Mouse (Mus musculus): ENCODE results near the gene Zfp316. TPM values are rescaled to one million over a fixed set of nuclear protein-coding genes. Genes with fewer than 3 reads are reported as not detected.

The Zfp316 gene
- total and polyA plus RNA-seq, 2 experiments from 2014 or later = 6.8 to 32.1 TPM

DNA sequence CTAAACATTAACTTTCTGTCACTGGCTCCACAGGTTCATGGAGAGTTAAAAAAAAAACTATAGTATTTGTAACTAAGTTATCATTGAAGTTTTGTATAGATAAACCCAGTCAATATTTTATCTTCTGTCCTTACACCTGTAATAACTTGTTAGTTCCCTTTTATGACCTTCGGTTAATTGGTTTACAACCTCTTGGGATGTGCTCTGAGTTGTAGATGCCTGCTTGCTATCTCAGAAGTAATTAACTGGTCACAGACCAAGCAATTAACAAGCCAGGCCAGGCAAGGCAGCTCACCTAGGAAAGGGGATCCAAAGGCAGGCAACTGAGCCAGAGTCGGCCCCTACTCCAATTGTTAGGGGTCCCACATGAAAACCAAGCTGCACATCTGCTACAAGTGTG lies 56.0 kb downstream of the Zfp316 start:
- H3K4me3 ChIP-seq (ENCODE audit: low read depth, low read length) = no peak overlapping the region
- H3K9me3 ChIP-seq (ENCODE audit: low read length) = no peaks in the 10 kb centered on the region
- H3K27me3 ChIP-seq (ENCODE audit: insufficient read depth, low read length) = no peaks in the 10 kb centered on the region
- H3K9ac ChIP-seq (replicated peaks; ENCODE audit: low read length, poor library complexity, severe bottlenecking) = no peak overlapping the region
- TF ChIP-seq CTCF (IDR thresholded peaks at IDR 0.05) = no peak
- WGBS = 98% methylated on average over 2 of the region's 2 CpGs
- no peak overlapping the region for H3K4me2 ChIP-seq (ENCODE audit: low read depth, low read length, poor library complexity, severe bottlenecking)
- no peak for DNase-seq (ENCODE audit: low spot score)
- H3K36me3 ChIP-seq (ENCODE audit: insufficient read depth, low read length) = no peaks in the 10 kb centered on the region
- H3K27ac ChIP-seq (ENCODE audit: low read depth, low read length) = no peak overlapping the region
- no peak for ATAC-seq (ENCODE audit: low FRiP score)
- H3K4me1 ChIP-seq (ENCODE audit: insufficient read depth, low read length) = no peaks in the 10 kb centered on the region

DNA sequence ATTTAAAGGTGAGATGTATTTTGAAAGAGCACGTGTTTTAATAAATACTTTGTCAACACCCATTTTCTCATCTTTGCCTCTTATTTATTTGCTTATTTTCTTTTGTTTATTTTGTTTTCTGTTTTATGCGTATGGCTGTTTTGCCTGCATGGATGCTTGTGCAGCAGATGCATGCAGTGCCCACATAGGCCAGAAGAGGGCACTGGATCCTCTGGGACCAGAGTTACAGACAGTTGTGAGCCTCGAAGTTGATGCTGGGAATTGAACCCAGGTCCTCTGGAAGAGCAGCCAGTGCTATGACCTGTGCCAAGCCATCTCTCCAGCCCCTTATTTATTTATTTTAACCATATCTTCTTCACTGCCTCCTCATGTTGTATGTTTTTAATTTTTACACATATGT lies 64.8 kb downstream of the Zfp316 start:
- ATAC-seq (ENCODE audit: low FRiP score) = no peak
- no peak for DNase-seq (ENCODE audit: low spot score)
- TF ChIP-seq CTCF (IDR thresholded peaks at IDR 0.05) = peak; percentile 26; the same call in 1 of the 2 replicates

More for the DNA sequence above, 64.8 kb downstream of the Zfp316 start:
- no peak overlapping the region for H3K9ac ChIP-seq (replicated peaks; ENCODE audit: low read length, poor library complexity, severe bottlenecking)
- H3K9me3 ChIP-seq (ENCODE audit: low read length) = no peaks in the 10 kb centered on the region
- no peak overlapping the region for H3K4me2 ChIP-seq (ENCODE audit: low read depth, low read length, poor library complexity, severe bottlenecking)
- H3K27ac ChIP-seq (ENCODE audit: low read depth, low read length) = no peak overlapping the region
- H3K27me3 ChIP-seq (ENCODE audit: insufficient read depth, low read length) = no peaks in the 10 kb centered on the region
- no peaks in the 10 kb centered on the region for H3K36me3 ChIP-seq (ENCODE audit: insufficient read depth, low read length)
- no peak overlapping the region for H3K4me3 ChIP-seq (ENCODE audit: low read depth, low read length)
- 72% methylated on average over 3 of the region's 3 CpGs for WGBS
- H3K4me1 ChIP-seq (ENCODE audit: insufficient read depth, low read length) = no peaks in the 10 kb centered on the region

Other genes with a start within 250 kb of the Zfp316 start
- 37.0 and 40.7 TPM in 2 replicates for gene Rnf216, start 157.0 kb downstream of the Zfp316 start, total RNA-seq (2014; rRNA removed)
- gene Rnf216, start 157.0 kb downstream of the Zfp316 start, polyA plus RNA-seq (2015; fragmentation: Nextera tagmentation; extraction: Ambion mirVana) = 22.1 and 27.5 TPM in 2 replicates
- gene Olfr718-ps1, start 122.4 kb downstream of the Zfp316 start, total RNA-seq (2014; rRNA removed) = not detected in 2 replicates
- not detected in 2 replicates for gene Olfr718-ps1, start 122.4 kb downstream of the Zfp316 start, polyA plus RNA-seq (2015; fragmentation: Nextera tagmentation; extraction: Ambion mirVana)
- 15.2 and 22.7 TPM in 2 replicates for gene Rbak, start 89.2 kb downstream of the Zfp316 start, total RNA-seq (2014; rRNA removed)
- 9.1 and 9.2 TPM in 2 replicates for gene Rbak, start 89.2 kb downstream of the Zfp316 start, polyA plus RNA-seq (2015; fragmentation: Nextera tagmentation; extraction: Ambion mirVana)
- gene Spdye4b, start 89.0 kb downstream of the Zfp316 start, total RNA-seq (2014; rRNA removed) = not detected in 2 replicates
- gene Spdye4b, start 89.0 kb downstream of the Zfp316 start, polyA plus RNA-seq (2015; fragmentation: Nextera tagmentation; extraction: Ambion mirVana) = not detected in 2 replicates
- not detected in 2 replicates for gene Spdye4a, start 43.1 kb downstream of the Zfp316 start, total RNA-seq (2014; rRNA removed)
- 0.09 TPM in 1 of 2 replicates, not detected in the other for gene Spdye4a, start 43.1 kb downstream of the Zfp316 start, polyA plus RNA-seq (2015; fragmentation: Nextera tagmentation; extraction: Ambion mirVana)
- gene Zfp12, start 34.9 kb downstream of the Zfp316 start, total RNA-seq (2014; rRNA removed) = 31.1 and 36.1 TPM in 2 replicates
- 10.7 and 11.8 TPM in 2 replicates for gene Zfp12, start 34.9 kb downstream of the Zfp316 start, polyA plus RNA-seq (2015; fragmentation: Nextera tagmentation; extraction: Ambion mirVana)
- 27.5 and 31.3 TPM in 2 replicates for gene Zfp853, start 23.6 kb upstream of the Zfp316 start, total RNA-seq (2014; rRNA removed)
- 0.62 and 0.81 TPM in 2 replicates for gene Zfp853, start 23.6 kb upstream of the Zfp316 start, polyA plus RNA-seq (2015; fragmentation: Nextera tagmentation; extraction: Ambion mirVana)
- 28.9 and 34.0 TPM in 2 replicates for gene E130309D02Rik, start 45.3 kb upstream of the Zfp316 start, total RNA-seq (2014; rRNA removed)
- gene E130309D02Rik, start 45.3 kb upstream of the Zfp316 start, polyA plus RNA-seq (2015; fragmentation: Nextera tagmentation; extraction: Ambion mirVana) = 18.3 and 19.6 TPM in 2 replicates
- 70.8 and 93.0 TPM in 2 replicates for gene Zdhhc4, start 59.2 kb upstream of the Zfp316 start, total RNA-seq (2014; rRNA removed)
- 94.5 and 96.9 TPM in 2 replicates for gene Zdhhc4, start 59.2 kb upstream of the Zfp316 start, polyA plus RNA-seq (2015; fragmentation: Nextera tagmentation; extraction: Ambion mirVana)
- gene Grid2ip, start 87.3 kb upstream of the Zfp316 start, total RNA-seq (2014; rRNA removed) = 2.3 and 2.8 TPM in 2 replicates
- 0.33 and 0.60 TPM in 2 replicates for gene Grid2ip, start 87.3 kb upstream of the Zfp316 start, polyA plus RNA-seq (2015; fragmentation: Nextera tagmentation; extraction: Ambion mirVana)
- gene Kdelr2, start 133.8 kb upstream of the Zfp316 start, total RNA-seq (2014; rRNA removed) = 82.4 and 97.3 TPM in 2 replicates
- 128 and 138 TPM in 2 replicates for gene Kdelr2, start 133.8 kb upstream of the Zfp316 start, polyA plus RNA-seq (2015; fragmentation: Nextera tagmentation; extraction: Ambion mirVana)
- gene Daglb, start 194.6 kb upstream of the Zfp316 start, total RNA-seq (2014; rRNA removed) = 24.6 and 25.6 TPM in 2 replicates
- 21.3 and 22.8 TPM in 2 replicates for gene Daglb, start 194.6 kb upstream of the Zfp316 start, polyA plus RNA-seq (2015; fragmentation: Nextera tagmentation; extraction: Ambion mirVana)